ENCODE assay signal across 8 mouse cellular contexts in genomic region chr7:16780825-16781554, GRCm38 (mm10). TPM values are rescaled to one million over a fixed set of nuclear protein-coding genes. Genes with fewer than 3 reads are reported as not detected.
DNase-seq lines count a peak whose midpoint lies in the region; ATAC-seq and TF ChIP-seq lines count a peak whose summit lies in the region.

Gene Slc1a5 (plus strand): TSS chr7:16781340.

- in situ Hi-C loops in CH12.LX (cut with MboI; ENCODE audit: low pct_ligation_motif_present, low pct_unique_long_range_greater_than_20kb, low sequenced_read_pairs): loop anchor here (5.0 to 25.0 kb wide), 2 partner anchors 34 to 844 kb away; partner anchors contain the start of gene Nop53

- intact Hi-C loops in heart, postnatal 10 days (cut with DNase I): loop anchor here (2.0 kb wide), 2 partner anchors 20 to 34 kb away; no protein-coding TSS in a partner anchor

- peak within 1 kb of the TSS; percentile 76 to 99 (median 79) for H3K4me3 ChIP-seq in CH12.LX (replicated peaks in 1 of 3; ENCODE audit: low read depth in 2 of 3, low read length in 2 of 3, poor library complexity in 1 of 3)
- peak within 1 kb of the TSS; percentile 60 for H3K4me3 ChIP-seq in forebrain, embryonic 13.5 days
- H3K4me3 ChIP-seq in liver, postnatal 0 days (ENCODE audit: low read depth, low read length): peak within 1 kb of the TSS; percentile 84
- H3K4me3 ChIP-seq in neural tube, embryonic 14.5 days (ENCODE audit: low read depth, low read length): peak within 1 kb of the TSS; percentile 33

- ATAC-seq in forebrain, embryonic 13.5 days: peak; percentile 82
- ATAC-seq in liver, postnatal 0 days: peak; percentile 65
- peak; percentile 72 for ATAC-seq in neural tube, embryonic 14.5 days (ENCODE audit: low read depth)

- TF ChIP-seq CTCF in CH12.LX (conservative IDR thresholded peaks at IDR 0.05 in 1 of 2, IDR thresholded peaks at IDR 0.05 in 1 of 2; ENCODE audit: low read depth in 2 of 2, low read length in 2 of 2): no peak
- TF ChIP-seq CTCF in liver, postnatal 0 days (IDR thresholded peaks at IDR 0.05; ENCODE audit: low read depth): no peak

- WGBS in forebrain, embryonic 13.5 days: 3% methylated on average over 34 of the region's 34 CpGs
- 2% methylated on average over 34 of the region's 34 CpGs for WGBS in large intestine, adult 2 months
- WGBS in liver, postnatal 0 days (ENCODE audit: insufficient replicate concordance): 3% methylated on average over 33 of the region's 34 CpGs
- WGBS in neural tube, embryonic 14.5 days: 4% methylated on average over 34 of the region's 34 CpGs

- dilution Hi-C loops in CH12.LX (cut with MboI; ENCODE audit: extremely low pct_ligation_motif_present, extremely low pct_unique_long_range_greater_than_20kb, low sequenced_read_pairs): no loop called here

- H3K36me3 ChIP-seq in CH12.LX (replicated peaks in 1 of 2; ENCODE audit: control insufficient read depth in 1 of 2, insufficient read depth in 1 of 2, low read length in 1 of 2): peaks cover 5 to 11% of the 10 kb centered on the region in 2 experiments
- H3K36me3 ChIP-seq in forebrain, embryonic 13.5 days (ENCODE audit: poor library complexity, severe bottlenecking): no peaks in the 10 kb centered on the region
- peaks cover 8% of the 10 kb centered on the region for H3K36me3 ChIP-seq in liver, postnatal 0 days (replicated peaks; ENCODE audit: insufficient read depth, low read length)
- H3K36me3 ChIP-seq in neural tube, embryonic 14.5 days (ENCODE audit: control insufficient read depth, insufficient read depth, low read length): no peaks in the 10 kb centered on the region

- no peak for TF ChIP-seq EP300 in CH12.LX (IDR thresholded peaks at IDR 0.05; ENCODE audit: low read length)
- no peak; the same call in 1 of the 2 replicates for TF ChIP-seq EP300 in liver, postnatal 0 days (IDR thresholded peaks at IDR 0.05; ENCODE audit: low read depth)

- peaks cover 44% of the 10 kb centered on the region for H3K79me2 ChIP-seq in CH12.LX (replicated peaks; ENCODE audit: control insufficient read depth, extremely low read depth, insufficient read depth, poor library complexity, severe bottlenecking)

- H3K27me3 ChIP-seq in CH12.LX (replicated peaks): no peaks in the 10 kb centered on the region
- H3K27me3 ChIP-seq in forebrain, embryonic 13.5 days: peaks cover 3% of the 10 kb centered on the region; the same call in 1 of the 2 replicates
- no peaks in the 10 kb centered on the region for H3K27me3 ChIP-seq in liver, postnatal 0 days (ENCODE audit: insufficient read depth, low read length)
- H3K27me3 ChIP-seq in neural tube, embryonic 14.5 days (ENCODE audit: control insufficient read depth, insufficient read depth, low read length): no peaks in the 10 kb centered on the region

- TF ChIP-seq POLR2A in CH12.LX (IDR thresholded peaks at IDR 0.05; ENCODE audit: low read depth, low read length): peak; percentile 100

- H3K4me2 ChIP-seq in CH12.LX (ENCODE audit: insufficient read depth, low read depth, poor library complexity, severe bottlenecking): peak within 1 kb of the TSS; percentile 57
- H3K4me2 ChIP-seq in forebrain, embryonic 13.5 days: peak within 1 kb of the TSS; percentile 100
- H3K4me2 ChIP-seq in liver, postnatal 0 days (ENCODE audit: low read depth, low read length): peak within 1 kb of the TSS; percentile 91
- H3K4me2 ChIP-seq in neural tube, embryonic 14.5 days (ENCODE audit: low read depth, low read length): peak within 1 kb of the TSS; percentile 88

- H3K9me3 ChIP-seq in CH12.LX (replicated peaks; ENCODE audit: low read length): peaks cover 2% of the 10 kb centered on the region
- no peaks in the 10 kb centered on the region for H3K9me3 ChIP-seq in forebrain, embryonic 13.5 days (replicated peaks)
- H3K9me3 ChIP-seq in liver, postnatal 0 days (ENCODE audit: low read length): no peaks in the 10 kb centered on the region
- H3K9me3 ChIP-seq in neural tube, embryonic 14.5 days (ENCODE audit: control insufficient read depth, low read length): no peaks in the 10 kb centered on the region

- peaks cover 6 to 13% of the 10 kb centered on the region in 2 experiments for H3K4me1 ChIP-seq in CH12.LX (ENCODE audit: control insufficient read depth in 1 of 2, insufficient read depth in 2 of 2)
- H3K4me1 ChIP-seq in forebrain, embryonic 13.5 days: peaks cover 44% of the 10 kb centered on the region
- peaks cover 32% of the 10 kb centered on the region for H3K4me1 ChIP-seq in liver, postnatal 0 days (ENCODE audit: insufficient read depth)
- H3K4me1 ChIP-seq in neural tube, embryonic 14.5 days (ENCODE audit: control insufficient read depth, insufficient read depth, low read length): peaks cover 8% of the 10 kb centered on the region; the same call in 1 of the 2 replicates

- TF ChIP-seq RAD21 in CH12.LX (IDR thresholded peaks at IDR 0.05; ENCODE audit: low read depth, low read length): no peak

- DNase-seq in CH12.LX (ENCODE audit: extremely low read depth): peak; percentile 99
- DNase-seq in c-Kit-positive CD71-negative TER-119-negative erythroid progenitor cells, embryonic 14.5 days (ENCODE audit: low read depth): peak; percentile 97
- DNase-seq in heart, postnatal 10 days: peak; percentile 92 to 94
- DNase-seq in large intestine, adult 2 months (ENCODE audit: low read depth, low spot score): peak; percentile 91
- DNase-seq in liver, postnatal 0 days: peak; percentile 95
- peak; percentile 93 for DNase-seq in testis, postnatal 10 days (ENCODE audit: low spot score)

- peak within 1 kb of the TSS; percentile 5 for H3K27ac ChIP-seq in CH12.LX (ENCODE audit: insufficient read depth, low read depth)
- peak within 1 kb of the TSS; percentile 51; the same call in 1 of the 2 replicates for H3K27ac ChIP-seq in forebrain, embryonic 13.5 days
- H3K27ac ChIP-seq in liver, postnatal 0 days (ENCODE audit: low read depth): peak within 1 kb of the TSS; percentile 97
- H3K27ac ChIP-seq in neural tube, embryonic 14.5 days (ENCODE audit: low read depth, low read length): no peak within 1 kb of the TSS

- H3K9ac ChIP-seq in CH12.LX (ENCODE audit: insufficient read depth, low read depth): peak within 1 kb of the TSS; percentile 74
- H3K9ac ChIP-seq in forebrain, embryonic 13.5 days: peak within 1 kb of the TSS; percentile 79
- H3K9ac ChIP-seq in liver, postnatal 0 days (replicated peaks): peak within 1 kb of the TSS; percentile 81
- peak within 1 kb of the TSS; percentile 37 for H3K9ac ChIP-seq in neural tube, embryonic 14.5 days (replicated peaks; ENCODE audit: low read depth, low read length)

TF ChIP-seq in CH12.LX, 34 proteins besides CTCF, POLR2A, EP300 and RAD21 (continues in another document):
- TF ChIP-seq MAFK (IDR thresholded peaks at IDR 0.05; ENCODE audit: insufficient replicate concordance, low read length) (no peak), TCF12 (IDR thresholded peaks at IDR 0.05; ENCODE audit: low read depth, low read length) (peak; percentile 99), SMC3 (IDR thresholded peaks at IDR 0.05; ENCODE audit: low read depth, low read length) (no peak), ZMIZ1 (IDR thresholded peaks at IDR 0.05; ENCODE audit: low read depth, low read length) (peak; percentile 99), KAT2A (IDR thresholded peaks at IDR 0.05; ENCODE audit: insufficient replicate concordance, low read length) (0 out of 2 replicates have a peak, but pooled peaks have one; percentile 67), SIN3A (IDR thresholded peaks at IDR 0.05; ENCODE audit: low read length) (peak; percentile 90), PAX5 (IDR thresholded peaks at IDR 0.05; ENCODE audit: low read length) (no peak), JUND (conservative IDR thresholded peaks at IDR 0.05; ENCODE audit: low read depth, low read length) (no peak), E2F4 (IDR thresholded peaks at IDR 0.05; ENCODE audit: insufficient replicate concordance, low read depth, low read length) (no peak), ETS1 (conservative IDR thresholded peaks at IDR 0.05; ENCODE audit: low read depth, low read length) (no peak), BHLHE40 (IDR thresholded peaks at IDR 0.05; ENCODE audit: low read depth, low read length) (peak; percentile 33; the same call in 1 of the 2 replicates), NRF1 (IDR thresholded peaks at IDR 0.05; ENCODE audit: low read depth, low read length) (peak; percentile 36; the same call in 1 of the 2 replicates), MAZ (IDR thresholded peaks at IDR 0.05; ENCODE audit: low read depth, low read length) (peak; percentile 70; the same call in 1 of the 2 replicates), CHD1 (IDR thresholded peaks at IDR 0.05; ENCODE audit: low read depth, low read length) (no peak), POLR2AphosphoS2 (IDR thresholded peaks at IDR 0.05; ENCODE audit: low read depth, low read length) (peak; percentile 99), RCOR1 (conservative IDR thresholded peaks at IDR 0.05; ENCODE audit: low read depth, low read length) (no peak), USF2 (conservative IDR thresholded peaks at IDR 0.05; ENCODE audit: low read depth, low read length) (no peak), ELF1 (IDR thresholded peaks at IDR 0.05; ENCODE audit: low read depth, low read length) (peak; percentile 87), CHD2 (IDR thresholded peaks at IDR 0.05; ENCODE audit: low read length) (no peak), ZNF384 (IDR thresholded peaks at IDR 0.05; ENCODE audit: low read depth, low read length) (no peak), IRF4 (IDR thresholded peaks at IDR 0.05; ENCODE audit: low read depth, low read length) (peak; percentile 58), ZKSCAN1 (IDR thresholded peaks at IDR 0.05; ENCODE audit: borderline replicate concordance, low read depth, low read length) (no peak), JUN (IDR thresholded peaks at IDR 0.05; ENCODE audit: insufficient read depth, low read depth, low read length) (no peak), GABPA (IDR thresholded peaks at IDR 0.05; ENCODE audit: insufficient replicate concordance, low read depth, low read length) (no peak), MXI1 (IDR thresholded peaks at IDR 0.05; ENCODE audit: low read depth, low read length) (peak; percentile 97), MAX (IDR thresholded peaks at IDR 0.05; ENCODE audit: low read length) (peak; percentile 92), MEF2A (IDR thresholded peaks at IDR 0.05; ENCODE audit: borderline replicate concordance, low read depth, low read length) (0 out of 2 replicates have a peak, but pooled peaks have one; percentile 50)

RNA-seq across cellular contexts. Expression of gene Slc1a5, which starts in this region (rescaled TPM):
- 147 and 174 TPM in 2 replicates for total RNA-seq in CH12.LX (2012; rRNA removed)
- 115 TPM in 2 replicates for total RNA-seq in CH12.LX (2014; rRNA removed)
- polyA plus RNA-seq in CH12.LX (2012; ENCODE audit: insufficient read length, low read depth): 191 and 245 TPM in 2 replicates
- polyA plus RNA-seq in forebrain, embryonic 13.5 days (2015; fragmentation: Nextera tagmentation; extraction: Ambion mirVana): 16.0 and 17.1 TPM in 2 replicates
- total RNA-seq in heart, postnatal 10 days (2021): 10 to 100 TPM; 22.6 to 28.7 TPM
- polyA plus RNA-seq in large intestine, adult 2 months (2012; rRNA removed): 82.4 and 114 TPM in 2 replicates
- 43.9 and 44.8 TPM in 2 replicates for polyA plus RNA-seq in liver, postnatal 0 days (2015; fragmentation: Nextera tagmentation; extraction: Ambion mirVana)
- polyA plus RNA-seq in neural tube, embryonic 14.5 days (2014; fragmentation: Nextera tagmentation; extraction: Ambion mirVana): 4.5 and 4.6 TPM in 2 replicates

Comparison
In these comparisons a context has a peak if more than half of its experiments do, and no peak if none do; other contexts are left out.
1. H3K4me3 ChIP-seq: peak in every context shown above with its lines; median percentile 84 in liver, postnatal 0 days; 79 in CH12.LX; 60 in forebrain, embryonic 13.5 days; 33 in neural tube, embryonic 14.5 days.